Mouse (Mus musculus) activated CD4-positive, CD25-positive, alpha-beta regulatory T cell, adult 9 weeks (primary cell): ENCODE data around the gene Fabp6. TPM values are rescaled to one million over a fixed set of nuclear protein-coding genes. Genes with fewer than 3 reads are reported as not detected.

ENCODE experiments used
- polyA plus RNA-seq: library from polyadenylated mRNA; unstranded; fragments of 100-300 nt; shearing (Covaris generic); gene quantifications from one replicate; pipeline ENCODE4 v1.2.1, GENCODE M21; 2017

Fabp6 gene
- not detected for polyA plus RNA-seq

GRCm38 (mm10) chr11:43601440-43601839 lies at the start of gene Fabp6:
Gene Fabp6, minus strand, starts transcription at chr11:43601540.

GRCm38 (mm10) chr11:43586324-43587090 lies 14.8 kb downstream of the Fabp6 start, which contains the start of gene 4933415A04Rik:
Gene 4933415A04Rik, plus strand, starts transcription at chr11:43587040.

Other genes starting within 250 kb of the Fabp6 start
- gene Pttg1, start 175.3 kb downstream of the Fabp6 start, polyA plus RNA-seq = 162 TPM
- 108 TPM for gene Slu7, start 167.8 kb downstream of the Fabp6 start, polyA plus RNA-seq
- gene C1qtnf2, start 127.3 kb downstream of the Fabp6 start, polyA plus RNA-seq = not detected
- gene Ccnjl, start 72.8 kb downstream of the Fabp6 start, polyA plus RNA-seq = not detected
- gene 4933415A04Rik, start 14.5 kb downstream of the Fabp6 start, polyA plus RNA-seq = not detected
- gene Pwwp2a, start 80.5 kb upstream of the Fabp6 start, polyA plus RNA-seq = 15.0 TPM
- 74.4 TPM for gene Ttc1, start 146.5 kb upstream of the Fabp6 start, polyA plus RNA-seq